Mouse (Mus musculus): ENCODE data around the gene Erc1. TPM values are rescaled to one million over a fixed set of nuclear protein-coding genes. Genes with fewer than 3 reads are reported as not detected.
"Not testable (repeated sequence)": the region's sequence is repeated elsewhere in the genome, so short reads cannot be mapped to it uniquely, and the experiment has no call there.

The Erc1 gene
- total RNA-seq, 2 experiments from 2014 or later: 12.8 to 13.5 TPM

DNA sequence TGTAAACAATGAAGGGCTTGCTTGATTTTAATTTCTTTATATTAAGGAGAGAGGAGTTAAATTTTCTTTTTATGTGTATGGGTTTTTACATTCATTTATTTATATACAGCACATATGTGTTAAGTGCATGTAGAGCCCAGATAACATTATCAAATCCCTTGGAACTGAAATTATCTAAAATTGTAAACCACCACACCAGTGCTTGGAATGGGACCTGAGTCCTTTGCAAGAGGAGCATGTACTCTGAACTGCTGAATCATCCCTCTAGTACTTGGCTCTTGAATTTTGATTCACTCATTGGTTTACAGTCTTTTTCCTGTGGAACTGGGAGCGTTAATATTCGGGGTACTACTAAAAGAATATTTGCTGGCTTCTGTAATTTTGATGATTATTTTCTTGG lies 116.8 kb downstream of the Erc1 start:
- peak; percentile 86 for ATAC-seq (replicated peaks; ENCODE audit: low FRiP score, low TSS enrichment, poor library complexity, severe bottlenecking)

DNA sequence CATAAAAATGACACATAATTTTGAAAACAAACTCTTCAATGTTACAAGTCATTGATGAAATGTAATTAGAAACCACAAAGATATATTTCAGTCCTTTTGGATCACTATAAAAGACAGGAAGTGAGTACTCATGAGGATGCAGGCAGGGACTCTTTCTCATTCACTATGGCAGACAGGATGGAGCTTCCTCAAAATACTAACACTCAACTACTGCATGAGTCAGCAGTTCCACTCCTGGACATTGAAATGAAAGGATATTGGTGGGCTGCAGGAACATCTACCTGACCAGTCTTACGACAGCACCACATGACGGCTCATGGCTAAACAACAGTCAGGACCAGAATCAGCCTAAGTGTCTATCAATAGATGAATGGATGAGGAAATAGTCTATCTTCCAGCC lies 132.7 kb downstream of the Erc1 start:
- ATAC-seq (replicated peaks; ENCODE audit: low FRiP score, low TSS enrichment, poor library complexity, severe bottlenecking): no peak

DNA sequence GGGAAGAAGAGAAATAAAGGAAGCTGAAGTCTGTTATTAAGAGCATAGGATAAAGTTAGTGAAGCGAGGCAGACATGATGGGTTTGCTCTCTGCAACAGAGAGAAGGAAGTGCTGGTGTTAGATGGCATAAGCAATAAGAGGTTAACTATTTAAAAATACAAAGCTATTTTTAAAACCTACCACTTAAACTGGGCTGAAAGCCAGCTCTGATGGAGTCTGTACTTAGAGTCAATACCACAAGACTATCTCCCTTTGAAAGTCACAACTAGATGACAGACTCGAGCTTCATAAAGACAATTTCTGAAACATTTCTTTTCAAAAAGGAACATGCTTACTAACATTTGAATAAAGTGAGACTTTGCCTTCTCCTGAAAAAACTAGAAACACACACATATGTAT lies 134.0 kb downstream of the Erc1 start:
- ATAC-seq (replicated peaks; ENCODE audit: low FRiP score, low TSS enrichment, poor library complexity, severe bottlenecking): 0 out of 2 replicates have a peak, but pooled peaks have one; percentile 35

DNA sequence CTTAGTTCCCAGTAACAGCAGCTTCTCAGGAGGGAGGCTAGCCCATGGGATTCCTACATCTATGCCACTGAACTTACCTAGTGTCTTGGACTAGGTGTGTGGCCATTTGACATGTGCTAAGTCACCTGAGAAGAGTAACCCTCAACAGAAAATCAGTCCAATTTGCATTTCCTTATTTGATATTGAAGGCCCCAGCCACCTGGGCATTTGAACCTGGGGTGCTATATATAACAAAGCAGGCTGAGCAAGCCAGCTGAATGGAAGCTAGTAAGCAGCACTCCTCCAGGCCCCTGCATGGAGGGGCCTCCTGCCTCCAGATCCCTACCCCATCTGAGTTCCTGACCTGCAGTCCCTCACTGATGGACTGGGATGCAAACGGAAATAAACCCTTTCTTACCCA lies 135.5 kb downstream of the Erc1 start:
- ATAC-seq (replicated peaks; ENCODE audit: low FRiP score, low TSS enrichment, poor library complexity, severe bottlenecking): no peak

DNA sequence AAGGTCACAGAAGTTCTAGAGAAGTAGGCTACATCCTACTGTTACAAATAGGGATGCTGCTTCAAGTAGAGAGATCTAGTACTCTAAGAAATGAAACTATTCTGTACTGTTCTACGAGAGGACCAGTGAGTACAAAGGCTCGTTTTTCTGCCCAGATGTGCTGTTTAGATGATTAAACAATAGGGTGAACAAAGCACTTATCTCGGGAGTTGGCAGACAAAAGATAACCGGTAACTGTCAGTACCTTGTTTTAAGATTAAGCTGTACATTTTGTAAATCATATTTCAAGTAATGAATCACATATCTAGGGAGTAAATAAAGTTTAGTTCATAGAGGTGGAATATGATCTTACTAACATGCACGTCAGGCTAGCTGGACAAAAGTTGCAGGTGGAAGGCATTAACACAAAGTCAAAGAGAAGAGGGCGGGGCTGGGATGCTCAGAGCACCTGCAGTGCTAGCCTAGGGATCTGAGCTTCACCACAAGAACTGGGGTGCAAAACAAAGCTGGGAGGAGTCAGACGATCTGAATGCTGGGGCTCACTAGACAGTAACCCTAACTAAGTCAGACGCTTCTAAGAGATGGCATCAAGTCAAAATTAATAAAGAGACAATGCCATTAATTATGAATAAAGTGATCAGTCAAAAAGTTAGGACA lies 136.2 kb downstream of the Erc1 start:
- ATAC-seq (replicated peaks; ENCODE audit: low FRiP score, low TSS enrichment, poor library complexity, severe bottlenecking): peak; percentile 66

DNA sequence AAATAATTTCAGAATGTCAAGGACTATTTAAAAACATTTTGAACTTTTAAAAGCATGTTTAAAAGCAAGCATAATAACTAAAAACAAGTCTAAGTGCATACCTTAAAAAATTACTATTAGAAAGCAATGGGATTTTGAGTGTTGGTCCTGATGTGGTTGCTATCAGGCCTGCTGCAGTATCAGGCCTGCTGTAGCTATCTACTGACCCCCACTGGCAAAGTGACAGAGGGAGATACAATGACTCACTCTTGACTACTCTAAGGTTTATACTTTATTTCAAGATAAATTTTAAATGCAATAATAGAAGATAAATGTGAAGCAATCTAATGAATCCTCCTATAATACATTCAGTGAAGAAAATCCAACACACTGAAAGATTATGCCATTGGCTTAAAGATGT lies 138.4 kb downstream of the Erc1 start:
- peak; percentile 53; the same call in 1 of the 2 replicates for ATAC-seq (replicated peaks; ENCODE audit: low FRiP score, low TSS enrichment, poor library complexity, severe bottlenecking)

DNA sequence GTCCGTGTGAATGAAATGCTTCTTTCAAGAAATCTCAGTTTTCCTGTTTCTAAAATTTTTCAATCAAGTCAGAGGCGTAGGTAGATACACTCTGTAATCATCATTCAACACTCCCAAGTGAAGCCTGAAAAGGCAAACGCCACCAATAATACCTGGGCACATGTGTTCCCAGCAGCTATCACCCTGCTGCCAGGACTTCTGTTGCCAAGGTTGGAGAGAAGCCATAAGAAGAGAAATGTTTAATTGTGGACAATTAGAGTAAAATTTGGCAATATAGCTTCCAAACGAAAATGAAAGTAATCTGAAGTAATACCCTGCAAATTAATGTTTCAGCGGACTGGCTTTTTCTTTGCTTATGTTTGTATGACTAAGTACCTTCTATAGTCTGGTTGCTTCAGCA lies 140.1 kb downstream of the Erc1 start:
- no peak for ATAC-seq (replicated peaks; ENCODE audit: low FRiP score, low TSS enrichment, poor library complexity, severe bottlenecking)

DNA sequence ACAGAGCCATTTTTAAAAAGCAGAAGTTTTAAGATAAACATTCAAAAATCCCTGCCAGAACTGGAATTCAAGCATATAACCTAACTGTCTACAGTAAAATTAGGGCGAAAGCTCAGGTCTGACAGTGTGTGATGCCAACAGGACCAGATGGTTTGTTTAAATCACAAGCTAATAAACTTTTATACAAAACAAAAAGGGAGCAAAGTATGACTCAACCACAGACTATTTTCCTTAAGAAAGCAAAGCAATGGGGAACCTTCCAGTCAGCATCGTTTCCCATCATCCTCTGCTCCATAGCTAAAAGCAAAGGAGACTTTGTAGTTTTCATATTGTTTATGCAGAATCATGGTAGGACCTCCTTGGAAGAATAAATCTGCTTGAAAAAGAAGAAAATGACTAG lies 143.1 kb downstream of the Erc1 start:
- no peak for ATAC-seq (replicated peaks; ENCODE audit: low FRiP score, low TSS enrichment, poor library complexity, severe bottlenecking)

DNA sequence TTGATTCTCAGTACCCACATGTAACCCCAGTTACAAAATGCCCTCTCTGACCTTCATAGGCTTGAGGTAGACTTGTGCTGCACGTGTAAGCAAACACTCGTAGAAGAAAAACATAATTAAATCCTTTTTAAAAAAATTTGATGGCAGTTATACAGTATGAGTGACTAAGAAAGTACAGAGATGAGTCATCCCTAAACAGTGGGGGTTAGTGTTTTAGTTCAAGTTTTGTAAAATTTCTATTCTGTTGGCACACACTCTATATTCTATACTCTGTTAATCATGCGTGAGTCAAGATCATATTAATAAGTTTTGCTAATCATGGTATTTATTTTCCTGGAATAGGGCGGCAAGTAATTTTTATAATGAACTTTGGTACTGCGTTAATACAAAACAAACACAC lies 155.2 kb downstream of the Erc1 start:
- ATAC-seq (replicated peaks; ENCODE audit: low FRiP score, low TSS enrichment, poor library complexity, severe bottlenecking): no peak

DNA sequence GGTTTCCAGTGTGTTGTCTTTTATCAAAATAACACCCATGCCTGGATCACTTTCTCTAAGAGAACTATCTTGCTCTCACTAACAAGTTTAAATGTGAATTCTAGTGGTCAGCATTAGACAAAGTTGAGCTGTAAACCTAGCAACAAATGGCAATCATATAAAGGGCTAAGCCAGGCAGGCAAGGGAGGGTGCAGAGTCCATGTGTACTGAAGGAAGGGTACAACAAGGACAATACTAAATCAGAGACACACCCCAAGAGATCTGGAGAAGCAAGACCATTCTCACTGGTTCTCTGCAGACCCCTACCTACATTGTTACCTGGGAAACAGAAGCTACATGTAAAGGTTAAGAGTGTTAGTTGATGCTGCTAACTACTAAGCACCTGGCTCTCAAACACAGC lies 161.5 kb downstream of the Erc1 start:
- no peak for ATAC-seq (replicated peaks; ENCODE audit: low FRiP score, low TSS enrichment, poor library complexity, severe bottlenecking)

DNA sequence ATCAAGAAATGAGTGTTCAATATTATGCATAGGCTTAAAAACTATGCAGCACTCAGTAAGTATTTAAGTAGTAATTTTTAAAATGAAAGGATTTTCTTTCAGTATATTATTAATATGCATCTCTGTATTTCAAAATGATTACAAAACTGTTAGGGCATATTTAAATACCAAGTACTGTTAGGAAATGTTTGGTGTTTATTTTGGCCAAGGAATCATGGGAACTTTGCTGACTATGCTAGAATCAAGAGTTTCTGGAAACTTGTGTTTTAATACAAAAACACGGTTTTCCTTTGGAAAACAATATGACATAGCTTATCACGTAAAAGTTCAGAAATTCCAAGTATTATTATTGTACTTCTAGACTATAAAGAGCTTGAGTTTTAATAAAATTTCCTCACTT lies 167.2 kb downstream of the Erc1 start:
- ATAC-seq (replicated peaks; ENCODE audit: low FRiP score, low TSS enrichment, poor library complexity, severe bottlenecking): no peak

DNA sequence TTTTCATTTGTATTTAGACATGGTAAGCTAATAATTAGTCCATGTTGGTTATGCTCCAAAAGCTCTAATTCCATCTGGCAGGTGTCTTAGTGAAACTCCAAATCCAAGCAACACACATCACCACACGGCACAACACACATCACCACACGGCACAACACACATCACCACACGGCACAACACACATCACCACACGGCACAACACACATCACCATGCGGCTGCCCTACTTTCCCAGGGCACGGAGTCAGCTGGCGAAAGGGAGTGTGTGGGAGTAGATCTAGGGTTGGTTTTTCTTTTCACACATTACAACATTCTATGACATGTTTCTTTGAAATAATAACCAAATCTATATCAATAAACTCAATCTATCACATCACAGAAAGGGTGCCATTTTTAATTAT lies 173.2 kb downstream of the Erc1 start:
- ATAC-seq (replicated peaks; ENCODE audit: low FRiP score, low TSS enrichment, poor library complexity, severe bottlenecking): no peak

DNA sequence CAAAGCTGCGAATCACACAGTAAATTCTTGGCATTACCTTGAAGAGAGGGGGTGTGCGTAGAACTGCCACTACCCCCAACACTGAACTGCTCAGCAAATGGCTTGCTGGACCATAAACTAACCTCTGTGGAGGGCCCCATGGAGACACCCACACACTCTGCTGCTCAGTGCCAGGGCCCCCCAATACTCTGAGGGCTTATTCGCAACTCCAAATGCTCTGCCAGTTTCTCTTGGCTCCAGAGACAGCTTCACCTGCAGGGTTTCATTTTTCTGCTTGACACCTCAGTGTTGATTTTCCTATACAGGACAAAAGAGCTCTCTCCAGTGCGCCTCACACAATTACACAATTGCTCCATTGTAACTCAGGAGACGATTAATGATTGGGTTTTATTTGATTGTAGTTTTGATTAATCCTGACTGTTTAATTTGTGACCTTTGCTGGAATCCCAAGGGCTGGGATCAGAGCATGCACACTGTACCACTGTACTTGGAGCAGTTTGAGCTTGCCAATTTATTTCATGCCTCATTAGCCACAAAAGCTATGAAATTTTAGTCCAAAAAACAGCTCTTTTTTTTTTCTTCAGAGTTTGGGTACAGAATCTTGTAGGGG lies 173.7 kb downstream of the Erc1 start:
- no peak for ATAC-seq (replicated peaks; ENCODE audit: low FRiP score, low TSS enrichment, poor library complexity, severe bottlenecking)

DNA sequence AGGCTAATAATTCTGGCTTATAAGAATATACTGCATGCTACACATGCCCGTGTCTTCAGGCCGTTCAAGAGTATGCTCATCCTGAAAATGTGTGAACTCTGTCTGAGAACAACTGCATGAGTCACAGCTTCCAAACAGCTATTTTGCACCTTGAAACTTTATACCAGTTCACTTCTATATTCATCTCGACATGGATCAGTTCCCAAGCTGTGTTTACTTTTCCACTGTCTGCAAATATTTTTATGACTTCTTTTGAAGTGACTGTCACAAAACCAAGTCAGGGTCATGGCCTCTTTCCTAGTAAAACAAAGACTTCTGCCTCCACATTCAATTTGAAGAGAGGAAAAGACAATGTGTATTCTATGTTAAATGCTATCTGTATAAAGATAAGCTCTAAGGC lies 178.2 kb downstream of the Erc1 start:
- no peak for ATAC-seq (replicated peaks; ENCODE audit: low FRiP score, low TSS enrichment, poor library complexity, severe bottlenecking)

DNA sequence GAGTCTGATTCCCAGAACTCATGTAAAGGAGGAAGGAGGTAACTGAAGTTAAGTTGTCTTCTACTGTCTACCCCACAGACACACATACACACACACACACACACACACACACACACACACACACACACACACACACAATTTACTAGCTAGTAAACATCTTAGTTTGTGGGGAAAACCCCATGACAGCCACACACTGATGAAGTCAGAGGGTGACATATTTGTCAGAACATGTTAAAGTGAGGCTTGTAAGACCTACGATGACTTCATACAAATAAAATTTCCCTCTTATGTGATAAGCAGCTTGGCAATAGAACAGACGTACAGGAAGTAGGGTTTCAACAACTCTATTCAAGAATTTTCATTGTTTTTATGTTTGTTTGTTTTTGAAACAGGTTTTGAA lies 185.0 kb downstream of the Erc1 start:
- no peak for ATAC-seq (replicated peaks; ENCODE audit: low FRiP score, low TSS enrichment, poor library complexity, severe bottlenecking)

DNA sequence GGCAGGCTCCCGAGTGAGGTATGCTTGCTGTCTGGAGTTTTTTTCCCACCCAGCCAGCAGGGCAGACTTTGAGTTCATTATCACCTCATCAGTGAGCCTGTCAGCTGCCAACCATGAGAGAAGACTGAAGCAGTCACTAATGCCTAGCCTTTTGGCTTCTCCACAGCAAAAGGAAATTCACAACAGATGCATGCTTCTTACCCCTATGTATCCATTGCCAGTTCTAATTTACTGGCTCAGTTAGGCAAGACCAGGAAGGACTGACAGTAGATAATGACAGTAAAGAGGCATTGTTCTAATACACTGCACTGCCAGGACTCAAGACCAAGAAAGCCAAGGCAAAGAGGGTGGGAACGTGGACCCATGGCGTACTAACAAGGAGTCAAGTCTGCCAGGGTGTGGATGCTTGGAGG lies 186.9 kb downstream of the Erc1 start:
- no peak for ATAC-seq (replicated peaks; ENCODE audit: low FRiP score, low TSS enrichment, poor library complexity, severe bottlenecking)

DNA sequence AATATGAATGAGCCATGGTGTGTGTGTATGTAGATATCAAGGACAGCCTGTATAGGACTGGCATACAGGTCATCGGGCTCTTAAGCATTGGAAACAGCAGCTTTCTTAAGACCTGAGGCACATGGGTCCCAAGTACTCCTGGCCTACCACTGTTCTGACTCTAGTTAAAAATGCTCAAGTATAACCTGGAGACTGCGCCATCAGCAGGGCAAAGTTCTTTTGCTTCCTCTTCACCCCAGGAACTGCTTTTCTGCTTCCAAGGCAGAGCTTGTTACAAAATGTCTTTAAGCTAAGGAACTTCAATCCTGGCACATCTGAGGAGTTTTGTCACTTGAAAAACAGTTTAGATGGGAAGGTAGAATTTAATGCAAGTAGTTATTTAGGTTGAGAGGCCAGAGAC lies 189.5 kb downstream of the Erc1 start:
- ATAC-seq (replicated peaks; ENCODE audit: low FRiP score, low TSS enrichment, poor library complexity, severe bottlenecking): no peak

DNA sequence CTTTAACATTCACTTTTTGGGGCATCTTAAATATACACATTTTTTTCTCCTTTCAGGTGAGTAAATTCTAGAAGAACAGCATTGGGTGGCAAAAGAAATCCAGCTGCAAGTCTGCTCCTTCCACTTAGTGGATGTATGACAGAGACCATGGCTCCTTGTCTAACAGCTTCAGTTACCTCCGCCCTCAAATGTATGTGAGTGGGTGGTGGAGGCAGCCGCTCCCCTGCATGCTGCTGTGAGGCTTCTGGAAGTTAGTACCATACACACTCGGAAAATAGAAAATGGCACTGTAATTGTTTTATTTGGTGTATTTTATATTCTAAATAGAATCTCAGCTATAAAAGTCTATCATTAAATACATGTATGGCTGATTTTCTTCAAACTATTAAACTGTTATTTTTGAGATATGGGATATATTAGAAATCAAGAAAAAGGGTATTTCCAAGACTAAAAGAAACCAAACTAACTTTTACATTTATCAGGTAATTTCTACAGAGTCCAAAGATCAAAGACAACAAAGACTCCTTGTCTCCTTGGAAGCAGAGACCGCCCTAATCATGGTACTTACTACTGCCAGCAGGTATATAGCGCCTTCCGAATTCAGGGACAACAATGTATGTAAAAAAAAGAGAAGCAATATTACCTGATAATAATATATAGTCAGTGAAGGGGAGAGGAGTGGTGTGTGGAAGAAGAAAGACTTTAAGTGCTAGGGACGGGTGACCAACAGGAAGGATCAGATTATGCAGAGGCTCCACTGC lies 190.4 kb downstream of the Erc1 start:
- ATAC-seq (replicated peaks; ENCODE audit: low FRiP score, low TSS enrichment, poor library complexity, severe bottlenecking): no peak

DNA sequence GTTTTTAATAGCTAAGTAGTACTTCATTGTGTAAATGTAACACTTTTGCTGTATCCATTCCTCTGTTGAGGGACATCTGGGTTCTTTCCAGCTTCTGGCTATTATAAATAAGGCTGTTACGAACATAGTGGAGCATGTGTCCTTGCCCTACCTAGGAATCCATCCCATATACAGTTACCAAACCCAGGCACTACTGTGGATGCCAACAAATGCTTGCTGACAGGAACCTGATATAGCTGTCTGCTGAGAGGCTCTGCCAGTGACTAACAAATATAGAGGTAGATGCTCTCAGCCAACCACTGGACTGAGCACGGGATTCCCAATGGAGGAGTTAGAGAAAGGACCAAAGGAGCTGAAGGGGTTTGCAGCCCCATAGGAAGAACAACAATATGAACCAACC lies 193.2 kb downstream of the Erc1 start:
- ATAC-seq (replicated peaks; ENCODE audit: low FRiP score, low TSS enrichment, poor library complexity, severe bottlenecking): not testable (repeated sequence)

DNA sequence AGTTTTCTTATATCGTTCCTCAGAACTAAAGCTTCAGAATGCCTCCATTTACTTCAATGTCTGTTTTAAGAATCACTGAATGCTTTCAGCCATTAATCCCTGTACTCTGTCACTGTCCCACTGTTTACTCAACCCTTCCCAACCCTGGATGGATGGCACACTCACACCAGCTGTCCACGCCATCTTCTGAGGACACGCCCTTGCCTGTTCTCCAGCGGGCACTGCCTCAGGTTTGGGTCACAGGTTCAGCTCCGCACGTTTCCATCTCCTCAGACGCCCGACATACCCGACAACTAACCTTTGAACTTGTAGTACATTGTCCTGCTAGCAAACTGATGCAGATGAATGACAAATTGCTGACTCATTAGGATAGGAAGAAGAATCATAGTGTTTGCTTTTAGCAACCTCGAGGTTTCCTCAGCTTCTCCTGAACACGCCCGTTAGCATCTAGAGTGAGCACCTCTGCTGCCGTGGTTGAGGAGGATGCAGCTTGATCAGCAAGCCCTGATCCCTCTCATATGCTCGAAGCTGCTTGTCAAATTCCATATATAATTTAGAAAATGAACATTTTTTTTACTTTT lies 204.0 kb downstream of the Erc1 start:
- no peak for ATAC-seq (replicated peaks; ENCODE audit: low FRiP score, low TSS enrichment, poor library complexity, severe bottlenecking)

Data from megakaryocyte-erythroid progenitor cell, adult 5-6 weeks (primary cell).